Mouse (Mus musculus) thymus, adult 2 months (tissue): ENCODE results near the gene Dctpp1.

Experiments used
- CTCF ChIP-seq: fragments of 200-500 bp; IDR thresholded peaks from 2 replicates; pipeline ENCODE4 v1.5.1; 2012; ENCODE audit warnings: mild to moderate bottlenecking, control low read depth, low read length, moderate library complexity, borderline replicate concordance; ENCODE audit not compliant: control insufficient read depth, poor library complexity, insufficient read depth; ENCODE audit errors: extremely low read depth
- POLR2A ChIP-seq: fragments of 200-500 bp; IDR thresholded peaks from 2 replicates; pipeline ENCODE4 v1.6.1; 2012; ENCODE audit warnings: mild to moderate bottlenecking, low read length, control low read depth, moderate library complexity; ENCODE audit not compliant: control insufficient read depth, poor library complexity, insufficient read depth; ENCODE audit errors: extremely low read depth

GRCm38 (mm10) chr7:127278311-127278710, 17.8 kb upstream of the Dctpp1 start:
- TF ChIP-seq CTCF (peak; percentile 78; the same call in 1 of the 2 replicates), POLR2A (no peak)
